Mouse (Mus musculus) testis, postnatal 14 days (tissue): ENCODE results near the gene Clcn6.

ENCODE experiments used
- DNase-seq: peaks from one replicate; pipeline ENCODE4 v3.0.0; 2021; ENCODE audit warnings: low spot score

The Clcn6 gene

DNA sequence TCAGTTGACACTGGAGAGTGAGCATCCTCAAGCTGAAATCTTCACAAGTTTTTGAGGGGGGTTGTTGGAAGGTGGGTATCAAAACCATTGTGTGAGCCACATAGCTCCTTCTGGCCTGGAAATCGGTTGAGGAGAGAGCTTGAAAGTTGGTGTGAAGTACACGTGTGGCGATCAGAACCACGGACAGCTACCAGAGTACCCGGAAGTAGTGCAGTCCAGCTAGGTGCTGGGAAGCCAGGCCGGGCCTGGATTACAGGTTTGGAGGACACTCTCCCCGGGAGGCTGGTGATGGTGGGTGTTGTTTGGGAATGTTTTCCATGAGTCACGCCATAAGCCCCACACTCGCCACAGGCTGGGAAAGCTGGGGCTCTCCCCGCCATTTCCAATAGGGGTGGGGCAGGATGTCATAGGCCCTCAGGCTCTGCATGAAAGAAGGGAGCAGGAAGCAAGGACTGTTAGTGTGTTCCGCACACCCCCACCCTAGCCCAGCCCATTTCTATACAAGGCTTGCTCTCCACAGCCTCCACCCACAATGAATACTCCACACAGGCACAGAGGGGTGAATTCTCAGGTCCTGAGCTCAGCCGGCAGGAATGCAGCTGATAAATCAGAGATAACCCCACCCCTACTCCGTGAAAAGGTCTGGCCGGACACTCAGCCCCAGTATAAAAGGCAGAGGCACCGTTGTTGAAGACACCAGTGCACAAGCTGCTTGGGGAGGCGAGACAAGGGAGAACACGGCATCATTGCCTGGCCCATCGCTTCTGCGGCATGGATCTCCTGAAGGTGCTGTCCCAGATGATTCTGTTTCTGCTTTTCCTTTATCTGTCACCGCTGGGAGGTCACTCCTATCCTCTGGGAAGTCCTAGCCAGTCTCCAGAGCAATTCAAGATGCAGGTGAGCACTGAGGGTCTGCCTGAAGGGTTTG is 53.2 kb downstream of the Clcn6 start, which contains the start of gene Nppb:
TSS of gene Nppb (plus strand) at position 584 of the 928 bp plus-strand sequence.
- peak; percentile 36 for DNase-seq

DNA sequence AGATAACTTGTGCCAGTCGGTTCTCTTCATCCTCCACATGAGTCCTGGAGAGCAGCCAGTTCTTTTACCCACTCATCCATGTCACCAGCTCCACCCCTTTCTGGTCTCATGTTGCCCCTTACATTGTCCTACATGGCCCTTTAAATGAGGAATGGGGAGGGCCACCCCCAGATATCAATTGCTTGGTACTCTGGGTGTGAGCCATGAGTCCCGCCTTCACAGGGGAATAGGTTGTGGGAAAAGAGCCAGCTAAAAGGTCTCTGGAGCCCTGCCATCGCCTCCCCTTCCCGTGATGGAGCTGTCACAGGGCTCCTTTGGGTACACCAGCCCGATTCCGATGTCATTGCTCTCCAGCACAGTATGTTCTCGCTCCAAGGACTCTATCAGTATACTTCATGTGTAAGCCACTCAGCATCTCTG is 59.2 kb downstream of the Clcn6 start:
- no peak for DNase-seq

DNA sequence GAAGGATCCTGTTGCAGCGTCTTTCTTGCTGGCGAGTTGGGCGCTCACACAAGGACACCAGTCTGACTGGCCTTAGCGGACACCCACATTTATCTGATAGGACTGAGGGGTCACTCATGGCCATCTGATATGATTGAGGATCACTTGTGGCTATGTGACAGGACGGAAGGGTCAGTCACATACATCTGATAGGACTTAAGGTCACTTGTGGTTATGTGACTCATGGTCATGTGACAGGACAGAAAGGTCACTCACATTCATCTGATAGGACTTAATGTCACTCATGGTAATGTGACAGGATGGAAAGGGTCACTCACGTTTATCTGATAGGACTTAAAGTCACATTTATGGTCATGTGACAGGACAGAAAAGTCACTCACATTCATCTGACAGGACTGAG is 60.2 kb downstream of the Clcn6 start:
- no peak for DNase-seq

DNA sequence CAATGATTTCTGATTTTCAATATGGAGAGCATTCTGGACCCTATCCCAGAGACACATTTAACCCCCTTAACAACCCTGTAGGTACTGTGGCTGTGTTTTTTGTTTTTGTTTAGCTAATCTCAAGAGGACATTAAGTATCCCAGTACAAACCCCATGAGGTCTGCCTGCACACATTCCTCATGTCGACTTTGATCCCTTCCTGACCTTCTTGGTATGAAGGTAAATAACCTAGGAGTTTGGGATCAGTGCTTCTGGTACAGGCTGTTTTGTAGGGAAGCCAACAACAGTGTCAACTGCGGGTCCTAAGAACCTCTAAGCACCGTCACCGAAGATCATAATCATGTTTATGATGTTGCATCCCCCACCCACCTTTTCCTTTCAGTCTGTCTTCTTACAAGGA is 60.9 kb downstream of the Clcn6 start:
- no peak for DNase-seq

GRCm38 (mm10) chr4:147976237-147976636 is 62.4 kb downstream of the Clcn6 start:
- DNase-seq = no peak

GRCm38 (mm10) chr4:147969337-147969736 is 69.3 kb downstream of the Clcn6 start:
- DNase-seq = no peak

DNA sequence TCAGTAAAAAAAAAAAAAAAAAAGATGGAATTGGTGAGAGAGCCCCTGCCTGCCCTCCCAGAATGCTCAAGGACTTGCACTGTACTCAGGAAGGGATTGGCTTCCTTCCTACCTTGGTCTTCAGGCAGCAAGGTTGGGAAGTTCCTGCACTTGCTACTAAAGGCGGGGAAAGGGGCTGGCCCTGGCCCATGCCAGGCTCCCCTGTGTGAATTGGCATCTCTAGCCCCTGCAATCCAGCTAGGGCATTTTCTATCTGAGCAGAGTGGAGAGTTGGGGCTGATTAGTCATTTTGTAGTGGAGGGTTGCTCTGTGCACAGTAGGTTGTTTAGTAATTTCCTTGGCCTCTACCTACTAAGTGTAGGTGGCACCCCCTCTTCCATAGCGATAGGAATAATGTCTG is 69.8 kb downstream of the Clcn6 start:
- DNase-seq = no peak

GRCm38 (mm10) chr4:147965712-147966111 is 72.9 kb downstream of the Clcn6 start:
- DNase-seq = no peak

DNA sequence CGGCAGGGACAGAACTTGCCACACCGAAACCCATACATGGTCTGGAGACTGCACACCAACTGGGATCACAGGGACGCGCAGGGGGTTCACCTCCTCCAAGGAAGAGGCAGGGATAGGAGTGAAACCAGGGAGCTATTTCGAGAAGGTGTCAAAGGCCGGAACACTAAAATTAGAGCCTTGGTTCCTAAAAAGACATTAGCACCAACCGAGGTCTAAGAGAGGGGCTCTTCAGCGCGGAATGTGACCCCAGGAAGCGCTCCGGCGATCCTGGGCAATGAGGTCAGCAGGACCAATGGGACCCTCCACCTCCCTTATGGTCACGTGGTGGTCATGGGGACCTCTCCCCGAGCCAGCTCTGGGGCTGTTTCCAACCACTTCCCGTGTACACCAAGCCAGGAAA is 75.0 kb downstream of the Clcn6 start:
- no peak for DNase-seq

DNA sequence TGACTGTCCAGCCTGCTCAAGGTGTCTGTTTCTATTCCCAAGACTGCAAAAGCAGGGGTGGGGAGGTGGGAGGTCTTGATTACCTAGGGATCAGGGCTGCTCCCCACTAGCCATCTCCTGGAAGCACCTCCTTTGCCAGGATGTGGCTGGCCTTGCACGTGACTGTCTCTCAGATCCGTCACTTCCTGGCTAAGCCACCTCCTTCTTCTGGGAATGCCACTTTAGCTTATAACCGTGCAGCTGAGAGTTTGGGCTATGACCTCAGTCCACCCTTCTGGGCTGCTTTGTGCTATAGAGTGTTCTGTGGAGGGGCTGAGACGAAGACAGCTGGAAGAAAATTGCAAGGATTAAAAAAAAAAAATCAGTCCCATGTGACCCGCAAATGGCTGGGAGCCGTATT is 75.8 kb downstream of the Clcn6 start:
- no peak for DNase-seq

- no peak for DNase-seq
These were observed 78.5 kb downstream of the Clcn6 start for GRCm38 (mm10) chr4:147959881-147960831.

DNA sequence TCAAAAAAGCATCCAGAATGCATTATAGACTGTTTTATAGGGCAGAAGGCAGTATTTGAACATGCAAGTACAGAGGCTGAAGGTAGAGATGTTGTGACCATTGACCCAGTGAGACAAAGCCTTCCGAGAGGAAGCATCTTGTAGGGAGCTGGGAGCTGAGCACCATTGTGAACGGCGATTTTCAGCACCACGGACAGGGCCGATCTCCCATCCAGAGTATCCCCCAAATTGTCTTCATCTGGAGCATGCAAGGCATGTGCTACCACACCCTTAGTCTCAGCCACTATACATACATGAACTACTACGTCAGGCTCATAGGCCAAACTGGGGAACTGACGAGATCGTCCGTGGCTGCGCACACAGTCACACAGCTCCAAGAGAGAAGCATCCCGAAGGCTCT is 81.5 kb downstream of the Clcn6 start:
- DNase-seq = no peak
